Mouse (Mus musculus) forebrain, embryonic 13.5 days (tissue): ENCODE results near the gene Vmn1r5. TPM values are rescaled to one million over a fixed set of nuclear protein-coding genes. Genes with fewer than 3 reads are reported as not detected.
"Not testable (repeated sequence)": the region's sequence is repeated elsewhere in the genome, so short reads cannot be mapped to it uniquely, and the experiment has no call there.

Source experiments
- ATAC-seq: fragments of 200-750 bp; cut with Nextera tagmentation; 2 replicates; pipeline ENCODE4 v1.8.0; 2017
- H3K27ac ChIP-seq: fragments of 300-500 bp; sonication (generic); 2 replicates; pipeline ENCODE4 v1.5.1; 2015; ENCODE audit warnings: inconsistent platforms, mild to moderate bottlenecking, moderate library complexity
- H3K27me3 ChIP-seq: fragments of 300-500 bp; sonication (generic); 2 replicates; pipeline ENCODE4 v1.6.1; 2015; ENCODE audit warnings: mild to moderate bottlenecking, inconsistent platforms
- H3K36me3 ChIP-seq: fragments of 300-500 bp; sonication (generic); 2 replicates; pipeline ENCODE4 v1.6.1; 2015; ENCODE audit warnings: mild to moderate bottlenecking, inconsistent platforms; ENCODE audit not compliant: poor library complexity, severe bottlenecking
- H3K4me1 ChIP-seq: fragments of 300-500 bp; sonication (generic); 2 replicates; pipeline ENCODE4 v1.6.1; 2015; ENCODE audit warnings: inconsistent platforms
- H3K4me2 ChIP-seq: fragments of 300-500 bp; sonication (generic); 2 replicates; pipeline ENCODE4 v1.6.1; 2015; ENCODE audit warnings: inconsistent platforms, mild to moderate bottlenecking, moderate library complexity
- H3K4me3 ChIP-seq: fragments of 300-500 bp; sonication (generic); 2 replicates; pipeline ENCODE4 v1.5.1; 2015; ENCODE audit warnings: mild to moderate bottlenecking, inconsistent platforms
- H3K9ac ChIP-seq: fragments of 300-500 bp; sonication (generic); 2 replicates; pipeline ENCODE4 v1.6.1; 2015; ENCODE audit warnings: mild to moderate bottlenecking, inconsistent platforms
- H3K9me3 ChIP-seq: fragments of 300-500 bp; sonication (generic); replicated peaks from 2 replicates; pipeline ENCODE4 v1.6.1; 2016; ENCODE audit warnings: inconsistent platforms
- whole genome bisulfite sequencing: fragments of 180-500 bp; shearing (Covaris S2); methylation state at CpG from one replicate; pipeline ENCODE4 v1.1.7; 2015; 5-methylcytosine and 5-hydroxymethylcytosine counted together
- polyA plus RNA-seq: library from polyadenylated mRNA; unstranded; fragments of >200 nt; fragmentation: Nextera tagmentation; extraction: Ambion mirVana; gene quantifications from 2 replicates; pipeline ENCODE4 v1.2.1, GENCODE M21; 2015

The Vmn1r5 gene
- polyA plus RNA-seq = not detected in 2 replicates

GRCm38 (mm10) chr6:56969973-56970372 is at the start of gene Vmn1r5:
Gene Vmn1r5, plus strand, starts transcription at chr6:56970273.
- Histone ChIP-seq H3K27ac (no peak within 1 kb of the TSS), H3K9me3 (no peaks in the 10 kb centered on the region), H3K4me1 (no peaks in the 10 kb centered on the region), H3K9ac (no peak within 1 kb of the TSS), H3K4me3 (no peak within 1 kb of the TSS), H3K36me3 (no peaks in the 10 kb centered on the region), H3K27me3 (no peaks in the 10 kb centered on the region), H3K4me2 (no peak within 1 kb of the TSS)
- no peak for ATAC-seq

GRCm38 (mm10) chr6:56923331-56923725 is 46.7 kb upstream of the Vmn1r5 start:
- H3K4me3 ChIP-seq = peak overlapping the region; percentile 67
- ATAC-seq = no peak

DNA sequence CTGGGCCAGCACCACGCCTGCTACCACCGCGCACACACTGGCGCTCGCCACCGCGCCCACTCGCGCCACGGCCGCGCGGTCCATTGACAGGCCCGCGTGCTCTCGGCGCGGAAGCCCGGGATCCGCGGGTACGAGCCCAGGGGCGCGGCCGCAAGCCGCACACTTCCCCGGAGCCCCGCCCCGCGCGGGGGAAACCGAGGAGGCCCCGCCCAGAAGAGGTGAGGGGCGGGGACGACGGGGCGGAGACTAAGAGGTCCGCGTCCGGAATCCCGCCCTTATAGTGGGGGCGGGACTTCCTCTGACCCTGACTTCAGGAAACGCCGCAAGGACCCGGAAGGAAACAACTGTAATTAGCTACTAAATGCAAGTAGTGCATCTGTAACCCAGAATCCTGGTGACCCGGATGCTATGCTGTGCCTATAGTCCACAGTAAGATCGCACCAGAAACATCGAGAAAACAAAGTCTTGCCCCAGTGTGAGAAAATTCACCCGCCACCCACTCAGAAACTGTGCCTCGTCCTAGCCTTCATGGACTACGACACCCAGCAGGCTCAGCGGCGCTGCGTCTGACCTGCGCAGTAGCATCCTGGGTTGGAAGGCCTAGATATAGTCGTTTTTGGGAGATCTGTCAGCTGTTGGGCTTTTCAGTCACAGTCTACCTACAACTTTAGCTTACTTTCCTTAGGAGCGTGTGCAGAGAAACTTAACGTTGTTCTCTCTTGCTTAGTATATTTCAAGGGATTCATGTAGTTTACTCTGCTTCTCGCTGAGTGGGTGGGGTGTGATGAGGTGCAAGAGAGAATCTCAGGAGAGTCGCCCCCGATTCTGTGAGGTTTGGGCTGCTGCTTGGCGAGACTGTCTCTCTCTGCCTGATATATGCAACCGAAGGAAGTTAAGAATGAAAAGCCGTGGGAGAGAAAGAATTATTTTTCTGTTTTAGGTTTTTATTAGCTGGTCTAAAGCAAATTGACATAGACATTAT is 46.1 kb upstream of the Vmn1r5 start, which contains the start of the genes Nt5c3 and Vmn1r4:
Gene Nt5c3, minus strand, starts transcription at position 207 of the 982 bp plus-strand sequence.
Gene Vmn1r4, plus strand, starts transcription at position 290 of the 982 bp plus-strand sequence.
- peak within 1 kb of the TSS; percentile 67 for H3K4me3 ChIP-seq
- H3K27ac ChIP-seq = peak within 1 kb of the TSS; percentile 71
- peak within 1 kb of the TSS; percentile 77 for H3K9ac ChIP-seq
- H3K27me3 ChIP-seq = no peaks in the 10 kb centered on the region
- WGBS = 3% methylated on average over 64 of the region's 64 CpGs
- peak; percentile 97 for ATAC-seq
- no peaks in the 10 kb centered on the region for H3K9me3 ChIP-seq
- peaks cover 7% of the 10 kb centered on the region; the same call in 1 of the 2 replicates for H3K4me1 ChIP-seq
- H3K36me3 ChIP-seq = no peaks in the 10 kb centered on the region
- peak within 1 kb of the TSS; percentile 62 for H3K4me2 ChIP-seq

More at GRCm38 (mm10) chr6:56923331-56923725, 46.7 kb upstream of the Vmn1r5 start:
- H3K4me2 ChIP-seq = peak overlapping the region; percentile 62
- under 1% methylated on average over 25 of the region's 25 CpGs for WGBS
- H3K27me3 ChIP-seq = no peaks in the 10 kb centered on the region
- peak overlapping the region; percentile 71 for H3K27ac ChIP-seq
- peak overlapping the region; percentile 77 for H3K9ac ChIP-seq
- peaks cover 7% of the 10 kb centered on the region; the same call in 1 of the 2 replicates for H3K4me1 ChIP-seq
- no peaks in the 10 kb centered on the region for H3K36me3 ChIP-seq
- H3K9me3 ChIP-seq = no peaks in the 10 kb centered on the region

DNA sequence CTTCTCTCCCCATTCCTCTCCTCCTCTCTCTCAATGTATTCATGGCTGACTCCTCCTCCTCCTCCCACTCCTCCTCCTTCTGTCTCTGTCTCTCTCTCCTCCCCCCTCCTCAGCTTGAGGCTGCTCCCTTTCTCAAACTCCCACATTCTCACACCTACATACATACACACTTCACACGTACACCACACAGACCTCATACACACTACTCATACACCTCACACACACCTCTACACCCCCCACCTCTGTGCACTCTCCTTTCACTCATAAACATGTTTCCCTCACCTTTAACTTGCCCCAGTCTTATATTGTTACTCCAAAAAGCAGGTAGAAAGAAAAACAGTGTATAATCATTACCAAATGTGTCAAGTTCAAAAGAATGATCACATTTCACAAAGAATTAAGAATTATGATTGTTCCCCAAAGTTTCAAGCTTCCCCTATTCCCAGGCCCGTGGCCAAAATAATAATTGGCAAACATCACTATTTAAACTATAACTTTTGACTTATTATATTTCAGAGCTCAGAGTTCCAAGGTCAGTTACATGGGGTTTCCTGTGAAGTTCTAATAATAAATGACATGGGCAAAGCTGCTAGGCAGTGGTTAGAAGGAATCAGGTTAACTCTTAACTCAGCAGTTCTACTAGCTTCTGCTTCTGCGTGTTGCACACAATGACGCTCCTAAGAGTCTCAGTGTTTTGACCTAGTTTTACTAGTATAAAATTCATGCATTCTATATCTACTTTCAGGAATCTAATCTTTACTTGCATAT is 38.2 kb upstream of the Vmn1r5 start:
- no peaks in the 10 kb centered on the region; the same call in 1 of the 2 replicates for H3K9me3 ChIP-seq
- ATAC-seq = no peak
- 78% methylated on average over 4 of the region's 4 CpGs for whole genome bisulfite sequencing
- no peaks in the 10 kb centered on the region for H3K36me3 ChIP-seq
- no peak overlapping the region for H3K4me3 ChIP-seq
- no peak overlapping the region for H3K9ac ChIP-seq
- no peaks in the 10 kb centered on the region for H3K27me3 ChIP-seq
- H3K4me2 ChIP-seq = no peak overlapping the region
- no peak overlapping the region for H3K27ac ChIP-seq
- H3K4me1 ChIP-seq = no peaks in the 10 kb centered on the region

GRCm38 (mm10) chr6:56932464-56932863 is 37.6 kb upstream of the Vmn1r5 start:
- Histone ChIP-seq H3K9me3 (no peaks in the 10 kb centered on the region; the same call in 1 of the 2 replicates), H3K27me3 (no peaks in the 10 kb centered on the region), H3K4me3 (no peak overlapping the region), H3K36me3 (no peaks in the 10 kb centered on the region), H3K27ac (no peak overlapping the region), H3K9ac (no peak overlapping the region), H3K4me1 (no peaks in the 10 kb centered on the region), H3K4me2 (no peak overlapping the region)
- ATAC-seq = no peak
- WGBS = 71% methylated on average over 2 of the region's 2 CpGs

DNA sequence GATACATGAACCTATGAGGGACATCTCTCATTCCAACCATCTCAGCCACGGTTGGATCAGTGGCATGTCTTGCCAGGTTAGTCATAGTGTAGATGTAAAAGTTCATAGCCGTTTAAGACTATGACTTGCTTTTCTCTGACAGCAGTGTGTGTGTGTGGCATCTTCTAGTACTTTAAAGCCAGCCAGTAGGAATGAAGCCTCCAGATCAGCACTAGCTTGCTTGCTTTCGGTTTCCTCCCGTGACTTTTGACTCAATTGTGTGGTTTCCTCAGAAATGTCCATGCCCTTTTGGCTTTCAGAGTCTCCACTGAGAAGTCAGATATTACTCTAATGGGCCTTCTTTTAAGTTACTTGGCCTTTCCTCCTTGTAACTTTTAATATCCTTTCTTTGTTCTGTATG is 35.7 kb upstream of the Vmn1r5 start:
- Histone ChIP-seq H3K4me1 (no peaks in the 10 kb centered on the region), H3K4me3 (no peak overlapping the region), H3K9ac (no peak overlapping the region), H3K36me3 (no peaks in the 10 kb centered on the region), H3K27me3 (no peaks in the 10 kb centered on the region), H3K9me3 (no peaks in the 10 kb centered on the region; the same call in 1 of the 2 replicates), H3K27ac (no peak overlapping the region), H3K4me2 (no peak overlapping the region)
- no peak for ATAC-seq
- WGBS = 84% methylated on average over 4 of the region's 4 CpGs

GRCm38 (mm10) chr6:56956436-56956835 is 13.6 kb upstream of the Vmn1r5 start:
- no peaks in the 10 kb centered on the region for H3K36me3 ChIP-seq
- no peaks in the 10 kb centered on the region for H3K4me1 ChIP-seq
- H3K9me3 ChIP-seq = no peaks in the 10 kb centered on the region
- no peak overlapping the region for H3K9ac ChIP-seq
- no peak overlapping the region for H3K27ac ChIP-seq
- H3K27me3 ChIP-seq = no peaks in the 10 kb centered on the region
- no peak for ATAC-seq
- 80% methylated on average over 5 of the region's 5 CpGs for WGBS
- no peak overlapping the region for H3K4me3 ChIP-seq
- H3K4me2 ChIP-seq = no peak overlapping the region

GRCm38 (mm10) chr6:56996943-56997342 is 26.9 kb downstream of the Vmn1r5 start, which contains the start of gene Vmn1r6:
Gene Vmn1r6, plus strand, starts transcription at chr6:56997243.
- H3K27ac ChIP-seq = no peak within 1 kb of the TSS
- no peaks in the 10 kb centered on the region for H3K27me3 ChIP-seq
- H3K4me2 ChIP-seq = no peak within 1 kb of the TSS
- no peak within 1 kb of the TSS for H3K9ac ChIP-seq
- no peaks in the 10 kb centered on the region for H3K9me3 ChIP-seq
- WGBS = 90% methylated on average over 2 of the region's 2 CpGs
- no peak for ATAC-seq
- no peaks in the 10 kb centered on the region for H3K4me1 ChIP-seq
- no peaks in the 10 kb centered on the region for H3K36me3 ChIP-seq
- H3K4me3 ChIP-seq = no peak within 1 kb of the TSS

DNA sequence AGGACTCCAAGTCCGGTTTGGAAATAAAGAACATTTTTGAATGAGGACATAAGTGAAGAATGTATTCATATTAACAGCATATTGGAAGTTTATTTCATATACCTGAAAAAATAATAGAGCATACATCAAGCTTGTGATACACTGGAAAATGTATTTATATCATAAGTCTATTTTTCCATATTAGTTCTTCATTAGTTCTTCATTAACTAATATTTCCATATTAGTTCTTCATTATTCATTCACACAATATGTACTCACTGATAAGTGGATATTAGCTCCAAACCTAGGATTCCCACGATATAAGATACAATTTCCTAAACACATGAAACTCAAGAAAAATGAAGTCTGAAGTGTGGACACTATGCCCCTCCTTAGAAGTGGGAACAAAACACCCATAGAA is 55.2 kb downstream of the Vmn1r5 start, which contains the start of gene Vmn1r7:
Gene Vmn1r7, minus strand, starts transcription at position 101 of the 400 bp plus-strand sequence.
- not testable (repeated sequence) for H3K4me3 ChIP-seq, H3K27ac ChIP-seq, H3K9me3 ChIP-seq, H3K9ac ChIP-seq, H3K27me3 ChIP-seq, H3K4me2 ChIP-seq, H3K36me3 ChIP-seq, ATAC-seq, H3K4me1 ChIP-seq
- 87% methylated on average over 2 of the region's 2 CpGs for WGBS

DNA sequence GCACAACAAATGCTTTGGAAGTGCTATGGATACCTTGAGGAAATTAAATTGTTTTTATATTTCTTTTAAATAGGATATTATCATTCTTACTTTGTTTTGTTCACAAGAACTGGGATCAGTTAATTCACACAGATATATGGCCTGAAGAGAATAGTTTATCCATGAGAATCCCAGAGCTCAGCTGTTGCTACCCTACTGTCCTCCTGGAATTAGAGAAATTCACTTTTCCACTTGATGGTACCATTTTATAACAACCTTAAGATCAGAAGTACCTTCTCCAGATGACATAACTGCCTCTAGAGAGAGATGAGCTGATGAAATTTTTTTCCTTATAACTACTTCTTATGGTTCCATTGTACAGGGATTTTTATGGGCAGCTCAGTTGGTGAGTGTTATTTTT is 61.9 kb downstream of the Vmn1r5 start, which contains the start of gene Vmn1r8:
Gene Vmn1r8, plus strand, starts transcription at position 301 of the 400 bp plus-strand sequence.
- Histone ChIP-seq H3K27me3 (no peaks in the 10 kb centered on the region), H3K27ac (no peak within 1 kb of the TSS), H3K4me1 (no peaks in the 10 kb centered on the region), H3K9me3 (no peaks in the 10 kb centered on the region), H3K4me2 (no peak within 1 kb of the TSS), H3K4me3 (no peak within 1 kb of the TSS), H3K9ac (no peak within 1 kb of the TSS), H3K36me3 (no peaks in the 10 kb centered on the region)
- no peak for ATAC-seq

- Histone ChIP-seq H3K4me2 (no peak overlapping the region), H3K36me3 (no peaks in the 10 kb centered on the region), H3K9me3 (no peaks in the 10 kb centered on the region), H3K9ac (no peak overlapping the region), H3K4me1 (no peaks in the 10 kb centered on the region), H3K27me3 (no peaks in the 10 kb centered on the region), H3K27ac (no peak overlapping the region), H3K4me3 (no peak overlapping the region)
- no peak for ATAC-seq
- WGBS = 84% methylated on average over 2 of the region's 2 CpGs
These were observed 64.6 kb downstream of the Vmn1r5 start for GRCm38 (mm10) chr6:57034674-57035073.
